Mouse (Mus musculus) liver, embryonic 14.5 days (tissue): ENCODE measurements around the gene Srrm1.

ENCODE experiments used
- CTCF ChIP-seq: IDR thresholded peaks from 2 replicates; pipeline ENCODE4 v1.5.1; 2016; ENCODE audit warnings: antibody characterized with exemption, low read depth, control low read depth
- EP300 ChIP-seq: IDR thresholded peaks from 2 replicates; pipeline ENCODE4 v1.6.1; 2016; ENCODE audit warnings: antibody characterized with exemption, low read depth

GRCm38 (mm10) chr4:135274761-135275160 lies 78.4 kb downstream of the Srrm1 start:
- TF ChIP-seq EP300 (no peak), CTCF (no peak)
